Mouse (Mus musculus) E14TG2a.4 (cell line): ENCODE results near the gene Elp5.

Experiments used
- CTCF ChIP-seq: conservative IDR thresholded peaks from 2 replicates; pipeline ENCODE4 v1.5.1; 2014; ENCODE audit warnings: low read length
- NANOG ChIP-seq: IDR thresholded peaks from 2 replicates; pipeline ENCODE4 v1.6.1; 2014; ENCODE audit warnings: borderline replicate concordance, low read length, mixed read lengths

DNA sequence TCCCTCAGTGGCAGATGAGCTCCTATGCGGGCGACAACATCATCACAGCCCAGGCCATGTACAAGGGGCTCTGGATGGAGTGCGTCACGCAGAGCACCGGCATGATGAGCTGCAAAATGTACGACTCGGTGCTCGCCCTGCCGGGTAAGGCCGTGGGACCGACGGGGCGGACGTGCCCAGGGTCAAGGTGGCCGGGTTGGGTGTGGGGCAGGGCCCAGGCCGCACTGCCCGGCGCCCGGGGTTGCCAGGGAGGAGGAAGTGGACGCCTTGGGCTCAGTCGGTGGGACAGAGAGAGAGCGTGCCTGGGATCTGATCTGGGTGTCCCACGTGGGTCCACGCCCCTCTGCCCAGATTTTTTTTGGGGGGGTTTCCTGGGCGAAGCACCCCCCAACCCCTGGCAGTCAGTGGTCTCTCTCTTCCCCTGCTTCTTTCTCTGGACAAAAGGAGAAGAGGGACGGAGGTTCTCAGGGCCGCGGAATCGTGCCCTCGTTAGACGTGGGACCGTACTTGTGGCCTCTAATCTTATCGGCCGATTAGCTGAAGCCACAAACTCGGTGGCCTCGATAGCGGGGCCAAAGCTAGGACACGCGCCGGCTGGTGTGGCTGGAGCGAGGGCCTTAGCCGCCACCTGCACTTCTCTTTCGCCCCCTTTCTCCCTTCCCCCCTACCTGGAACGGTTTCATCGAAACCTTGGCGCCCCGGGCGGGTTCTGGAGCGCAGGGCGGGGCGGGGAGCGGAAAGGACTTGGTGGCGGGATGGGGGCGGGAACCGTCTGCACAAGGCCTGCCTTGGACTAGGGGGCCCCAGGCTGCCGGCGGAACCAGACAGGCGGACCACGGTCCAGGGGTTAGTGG, 16.1 kb downstream of the Elp5 start:
- TF ChIP-seq CTCF (no peak), NANOG (no peak)
